Mouse (Mus musculus) ovary, postnatal 36 days (tissue): ENCODE data around the gene Tenm4.

Experiments
- DNase-seq: peaks from one replicate; pipeline ENCODE4 v3.0.0; 2022; ENCODE audit warnings: low spot score, mixed read lengths

Tenm4 gene

GRCm38 (mm10) chr7:96681808-96682207, 510.8 kb downstream of the Tenm4 start:
- DNase-seq, result no peak

DNA sequence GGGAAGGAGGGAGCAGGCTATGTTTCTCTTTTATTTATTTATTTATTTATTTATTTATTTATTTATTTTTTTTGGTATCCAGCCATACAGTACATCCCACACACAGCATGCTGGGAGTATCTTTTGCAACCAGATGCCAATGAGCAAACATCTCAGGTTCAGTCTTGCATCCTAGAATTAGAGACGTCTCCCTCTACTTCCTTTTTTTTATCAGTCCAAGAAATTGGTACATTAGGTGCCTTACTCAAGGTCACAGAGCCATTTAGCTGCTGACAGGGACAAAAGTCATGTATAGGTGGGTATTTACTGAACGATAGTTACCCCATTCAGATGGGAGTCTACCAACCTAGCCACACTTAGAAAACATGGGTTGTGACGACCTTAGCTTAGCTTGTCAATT, 517.1 kb downstream of the Tenm4 start:
- no peak for DNase-seq

GRCm38 (mm10) chr7:96701097-96701845, 530.2 kb downstream of the Tenm4 start:
- DNase-seq, result no peak

DNA sequence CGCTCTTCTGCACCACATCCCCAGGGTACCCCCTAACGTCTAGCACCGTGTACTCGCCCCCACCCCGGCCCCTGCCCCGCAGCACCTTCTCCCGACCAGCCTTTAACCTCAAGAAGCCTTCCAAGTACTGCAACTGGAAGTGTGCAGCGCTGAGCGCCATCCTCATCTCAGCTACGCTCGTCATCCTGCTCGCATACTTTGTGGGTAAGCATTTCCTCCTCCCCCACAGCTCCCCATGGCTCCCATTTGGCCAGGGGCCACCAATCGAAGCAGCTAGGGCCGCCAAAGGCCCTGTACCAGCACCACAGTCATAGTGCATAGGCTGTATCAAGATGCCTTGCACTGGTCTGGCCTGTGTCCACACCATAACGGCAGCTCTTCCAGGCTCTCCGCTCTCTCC, 532.9 kb downstream of the Tenm4 start:
- no peak for DNase-seq

DNA sequence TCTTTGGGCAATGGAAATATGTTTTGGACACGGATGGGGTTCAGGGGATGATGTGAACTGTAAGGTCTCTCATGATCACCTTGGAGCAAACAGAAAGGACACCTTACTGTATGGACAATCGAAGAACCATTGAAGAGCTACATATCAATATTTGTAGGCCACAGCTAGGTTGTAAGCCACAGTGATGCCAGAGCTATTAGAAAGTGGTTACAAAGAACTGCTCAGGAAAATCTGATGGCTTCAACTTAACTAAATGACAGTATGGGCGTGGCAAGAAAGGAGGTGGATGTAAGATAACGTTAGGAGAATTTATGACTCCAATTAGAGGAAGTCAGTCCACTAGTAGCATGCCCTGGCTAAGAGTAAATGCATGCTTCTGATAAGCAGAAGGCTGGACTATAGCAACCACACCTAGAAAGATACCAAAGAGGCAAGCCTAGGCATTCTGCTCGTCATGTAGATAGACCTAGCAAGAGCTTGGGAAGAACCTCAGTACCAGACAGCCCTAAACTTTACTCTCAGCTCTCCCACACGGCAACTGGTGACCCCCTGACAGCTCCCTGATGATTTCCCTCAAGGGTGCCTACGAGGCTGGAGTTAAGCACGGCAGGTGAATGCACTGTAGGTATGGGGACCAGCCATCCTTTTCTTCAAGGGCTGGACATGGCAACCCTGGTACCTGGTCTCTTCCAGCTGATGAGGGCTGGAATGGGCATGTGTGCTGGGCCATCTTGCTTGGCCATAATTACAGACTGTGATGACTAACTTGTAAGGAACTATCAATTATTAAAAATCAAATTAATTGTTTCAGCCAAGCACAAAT, 534.5 kb downstream of the Tenm4 start:
- no peak for DNase-seq

DNA sequence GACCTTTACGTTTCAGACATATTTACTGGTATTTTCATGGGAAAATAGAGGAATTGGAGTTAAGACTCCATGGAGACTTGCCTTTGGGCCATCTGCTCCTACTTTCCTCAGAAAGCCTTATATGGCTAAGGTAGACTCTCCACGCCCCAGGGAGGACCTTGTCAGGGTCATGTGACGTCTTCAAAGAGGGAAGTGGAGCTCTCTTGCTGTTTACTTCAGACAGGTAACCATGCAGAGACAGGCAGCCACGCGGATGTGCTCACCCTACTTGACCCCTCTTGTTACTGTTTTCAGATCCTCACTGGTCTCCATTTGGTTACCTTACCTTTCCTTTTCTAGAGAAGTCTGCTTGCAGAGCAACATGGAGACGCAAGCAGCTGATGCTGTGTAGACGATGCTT, 535.5 kb downstream of the Tenm4 start:
- DNase-seq, result no peak

DNA sequence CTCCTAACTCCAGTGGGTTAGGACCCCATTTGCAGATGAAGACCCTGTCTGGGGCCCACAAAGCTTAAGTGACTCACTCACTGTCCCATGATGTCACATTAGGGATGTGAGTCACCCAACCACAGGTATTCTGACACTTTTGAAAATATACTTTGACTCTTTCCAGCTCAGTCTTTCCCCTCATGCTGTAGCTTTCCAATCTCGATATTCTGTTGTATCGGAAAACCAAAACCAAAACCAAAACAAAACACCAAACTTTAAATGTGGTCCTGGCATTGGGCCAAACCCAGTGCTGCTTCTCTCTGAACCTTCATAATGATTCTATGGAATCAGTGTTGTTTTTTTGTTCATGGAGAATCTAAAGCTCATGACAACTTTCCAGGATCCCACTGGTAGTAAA, 536.1 kb downstream of the Tenm4 start:
- DNase-seq, result no peak

- no peak for DNase-seq
These were observed 537.0 kb downstream of the Tenm4 start for GRCm38 (mm10) chr7:96708071-96708470.

DNA sequence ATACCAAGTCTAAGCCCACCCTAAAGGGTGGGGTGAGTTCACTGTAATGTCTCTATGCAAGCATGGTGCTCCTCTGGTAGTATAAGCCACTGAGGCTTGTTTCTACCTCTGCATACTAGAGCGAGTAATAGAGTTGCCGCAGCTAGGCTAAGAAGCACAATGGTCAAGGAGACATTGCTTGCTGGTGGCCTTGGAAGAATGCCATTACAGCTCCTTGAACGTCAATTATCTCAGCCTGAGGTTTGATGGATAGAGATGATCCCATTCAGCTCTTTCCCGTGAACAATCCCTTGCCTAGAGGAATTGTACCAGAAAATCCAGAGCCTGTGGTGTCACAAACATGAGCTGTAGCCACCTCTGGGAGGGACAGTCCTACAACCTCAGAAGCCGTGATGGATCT, 537.5 kb downstream of the Tenm4 start:
- no peak for DNase-seq

DNA sequence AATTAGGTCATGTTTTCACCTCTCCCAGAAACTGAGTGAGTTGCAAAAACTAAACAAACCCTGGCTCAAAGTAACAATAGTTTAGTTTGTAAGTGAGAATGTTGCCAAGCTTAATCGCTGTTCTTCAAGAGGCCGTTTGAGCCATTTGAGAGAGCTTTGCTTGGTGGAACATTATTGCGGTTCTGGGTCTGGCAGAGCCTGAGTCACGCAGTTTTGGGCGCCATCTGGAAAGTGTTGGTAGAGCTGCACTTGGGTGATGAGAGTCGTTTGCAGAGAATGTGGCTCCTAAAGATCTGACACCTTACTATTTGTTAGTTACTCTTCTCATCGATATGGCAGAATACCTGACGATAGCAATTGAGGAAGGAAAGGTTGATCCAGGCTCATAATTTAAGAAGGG, 537.9 kb downstream of the Tenm4 start:
- DNase-seq, result no peak

DNA sequence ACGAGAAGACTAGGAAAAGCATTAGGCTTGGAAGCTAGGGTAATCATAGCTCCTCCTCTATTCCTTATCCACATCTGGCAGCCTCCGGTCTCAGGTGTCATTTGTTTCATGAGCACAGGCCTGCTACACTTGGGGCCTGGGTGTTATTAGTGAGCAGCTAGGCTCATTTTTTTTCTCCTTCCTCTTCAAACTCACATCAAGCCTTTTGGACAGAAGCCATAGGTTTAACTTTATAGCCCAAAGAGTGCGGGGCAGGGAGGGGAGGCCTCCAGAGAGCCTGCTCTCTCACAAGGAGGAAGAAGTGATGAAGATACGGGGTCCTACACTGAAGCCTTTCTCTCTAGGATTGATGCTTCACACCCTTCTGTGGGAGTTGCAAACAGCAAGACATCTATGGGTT, 538.8 kb downstream of the Tenm4 start:
- DNase-seq, result no peak

GRCm38 (mm10) chr7:96710658-96711071, 539.6 kb downstream of the Tenm4 start:
- no peak for DNase-seq

- no peak for DNase-seq
These were observed 541.8 kb downstream of the Tenm4 start for GRCm38 (mm10) chr7:96712876-96713275.

DNA sequence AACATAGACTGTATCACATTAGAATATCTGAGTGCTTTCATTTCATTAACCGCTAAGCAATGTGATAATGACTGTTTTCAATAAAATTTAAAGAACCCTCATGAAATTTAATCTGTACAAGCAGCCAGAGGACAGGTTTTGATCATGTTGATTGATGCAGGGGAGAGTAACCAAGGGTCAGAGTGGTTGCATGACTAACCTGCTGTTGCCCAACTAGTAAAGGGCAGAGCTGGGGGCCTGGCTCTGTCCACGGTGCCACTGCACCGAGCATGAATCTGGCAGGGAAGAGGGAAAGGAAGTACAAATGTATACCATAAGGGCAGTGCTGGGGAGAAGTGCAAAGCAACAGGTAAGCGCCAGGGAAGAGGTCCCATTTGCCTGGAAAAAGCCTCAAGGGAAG, 545.9 kb downstream of the Tenm4 start:
- no peak for DNase-seq

- no peak for DNase-seq
These were observed 547.4 kb downstream of the Tenm4 start for GRCm38 (mm10) chr7:96718201-96719155.

DNA sequence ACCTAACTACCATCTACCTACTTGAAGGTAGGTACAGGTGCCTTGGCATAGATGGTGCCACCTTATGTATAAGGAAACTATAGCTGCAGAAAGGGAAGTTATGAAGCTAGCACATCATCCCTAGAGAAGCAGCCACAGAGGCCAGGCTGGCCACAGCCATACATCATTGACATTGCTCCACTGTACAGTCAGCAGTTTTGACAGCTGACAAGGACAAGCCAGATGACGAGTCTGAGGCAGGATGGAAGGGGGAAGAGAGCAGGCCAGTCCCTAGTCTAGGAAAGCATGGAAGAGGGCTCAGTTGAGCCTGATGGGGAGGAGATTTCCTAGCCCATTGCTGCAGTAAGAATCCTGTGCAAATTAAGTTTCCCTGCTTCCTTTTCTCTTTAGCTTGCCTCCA, 548.9 kb downstream of the Tenm4 start:
- DNase-seq, result no peak

DNA sequence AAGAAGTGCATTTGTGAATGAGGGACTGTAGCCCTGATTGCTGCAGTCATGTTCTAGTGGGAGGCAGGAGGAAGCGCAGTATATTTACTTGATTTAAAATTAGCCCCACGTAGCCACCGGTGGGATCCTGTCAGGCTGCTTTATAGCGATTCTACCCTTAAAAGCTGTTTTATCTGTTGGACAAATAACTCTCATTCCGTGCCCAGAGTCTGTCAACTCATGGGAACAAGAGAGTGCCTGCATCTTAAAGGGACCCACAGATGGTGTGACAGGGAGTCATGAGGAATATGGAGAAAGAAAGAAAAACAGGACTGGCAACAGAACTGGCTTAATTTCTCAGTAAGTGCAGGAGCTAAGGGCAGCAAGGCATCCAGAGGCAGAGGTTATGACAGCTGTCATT, 549.4 kb downstream of the Tenm4 start:
- no peak for DNase-seq

GRCm38 (mm10) chr7:96722796-96723195, 551.8 kb downstream of the Tenm4 start:
- DNase-seq, result no peak

GRCm38 (mm10) chr7:96725603-96726002, 554.6 kb downstream of the Tenm4 start:
- DNase-seq, result no peak

GRCm38 (mm10) chr7:96730360-96730759, 559.3 kb downstream of the Tenm4 start:
- DNase-seq, result no peak

GRCm38 (mm10) chr7:96731947-96732346, 560.9 kb downstream of the Tenm4 start:
- DNase-seq, result no peak

- no peak for DNase-seq
These were observed 563.4 kb downstream of the Tenm4 start for GRCm38 (mm10) chr7:96734315-96735058.
